Mouse (Mus musculus) cortical plate, adult 2 months (tissue): Measurements from ENCODE around the gene Zrsr1.

ENCODE experiments used
- CTCF ChIP-seq: fragments of 200-500 bp; IDR thresholded peaks from 2 replicates; pipeline ENCODE4 v1.5.1; 2011; ENCODE audit warnings: mild to moderate bottlenecking, control low read depth, low read length; ENCODE audit not compliant: insufficient read depth; ENCODE audit errors: extremely low read depth
- POLR2A ChIP-seq: fragments of 200-500 bp; IDR thresholded peaks from 2 replicates; pipeline ENCODE4 v1.6.1; 2011; ENCODE audit warnings: mild to moderate bottlenecking, low read length, control low read depth; ENCODE audit not compliant: insufficient read depth; ENCODE audit errors: extremely low read depth

GRCm38 (mm10) chr11:22979221-22979620 lies 7.4 kb downstream of the Zrsr1 start:
- no peak for TF ChIP-seq CTCF
- TF ChIP-seq POLR2A = no peak
